Mouse (Mus musculus): ENCODE measurements around the gene Lrrk1.

GRCm38 (mm10) chr7:66375736-66376135 is 12.4 kb downstream of the Lrrk1 start:
- TF ChIP-seq GATA1 (IDR thresholded peaks at IDR 0.05; ENCODE audit: borderline replicate concordance, low read length) (no peak), FLI1 (IDR thresholded peaks at IDR 0.05; ENCODE audit: low read length) (no peak)

Measured in megakaryocyte, embryonic 14.5 days (primary cell).